Mouse (Mus musculus) bone marrow, adult 2 months (tissue): Measurements from ENCODE around the gene Cpvl. TPM values are rescaled to one million over a fixed set of nuclear protein-coding genes. Genes with fewer than 3 reads are reported as not detected.

Experiments
- H3K27ac ChIP-seq: fragments of 200-500 bp; 2 replicates; pipeline ENCODE4 v1.5.1; 2012; ENCODE audit warnings: low read depth, mild to moderate bottlenecking, control low read depth, inconsistent platforms, low read length; ENCODE audit not compliant: control insufficient read depth, poor library complexity, insufficient read depth
- H3K4me1 ChIP-seq: fragments of 200-500 bp; 2 replicates; pipeline ENCODE4 v1.6.1; 2011; ENCODE audit warnings: low read length; ENCODE audit not compliant: control insufficient read depth, insufficient read depth
- H3K4me3 ChIP-seq: fragments of 200-500 bp; replicated peaks from 2 replicates; pipeline ENCODE3; 2011; ENCODE audit warnings: mild to moderate bottlenecking, low read depth, low read length, control low read depth; ENCODE audit not compliant: control insufficient read depth
- CTCF ChIP-seq: fragments of 200-500 bp; IDR thresholded peaks from 2 replicates; pipeline ENCODE4 v1.5.1; 2011; ENCODE audit warnings: low read length, control low read depth; ENCODE audit not compliant: control insufficient read depth, insufficient read depth
- POLR2A ChIP-seq: fragments of 200-500 bp; IDR thresholded peaks from 2 replicates; pipeline ENCODE4 v1.6.1; 2011; ENCODE audit warnings: low read depth, mild to moderate bottlenecking, control low read depth, low read length, borderline replicate concordance; ENCODE audit not compliant: control insufficient read depth
- WGBS: fragments of 180-500 bp; shearing (Covaris S2); methylation state at CpG from one replicate; pipeline ENCODE4 v1.1.7; 2018; 5-methylcytosine and 5-hydroxymethylcytosine counted together
- polyA plus RNA-seq: library from polyadenylated mRNA; stranded (reverse); fragments of >200 nt; gene quantifications from 2 replicates; pipeline ENCODE4 v1.2.4, GENCODE M21; 2011; ENCODE audit warnings: low replicate concordance; ENCODE audit not compliant: missing spikeins, insufficient read depth, insufficient read length

Cpvl gene
- polyA plus RNA-seq, 1 experiment, result not detected

GRCm38 (mm10) chr6:53955271-53955670, 23.2 kb downstream of the Cpvl start:
- TF ChIP-seq POLR2A, result no peak
- no peak for TF ChIP-seq CTCF
- Histone ChIP-seq H3K27ac (no peak overlapping the region), H3K4me1 (no peaks in the 10 kb centered on the region), H3K4me3 (no peak overlapping the region)
- 73% methylated on average over 6 of the region's 6 CpGs for WGBS

DNA sequence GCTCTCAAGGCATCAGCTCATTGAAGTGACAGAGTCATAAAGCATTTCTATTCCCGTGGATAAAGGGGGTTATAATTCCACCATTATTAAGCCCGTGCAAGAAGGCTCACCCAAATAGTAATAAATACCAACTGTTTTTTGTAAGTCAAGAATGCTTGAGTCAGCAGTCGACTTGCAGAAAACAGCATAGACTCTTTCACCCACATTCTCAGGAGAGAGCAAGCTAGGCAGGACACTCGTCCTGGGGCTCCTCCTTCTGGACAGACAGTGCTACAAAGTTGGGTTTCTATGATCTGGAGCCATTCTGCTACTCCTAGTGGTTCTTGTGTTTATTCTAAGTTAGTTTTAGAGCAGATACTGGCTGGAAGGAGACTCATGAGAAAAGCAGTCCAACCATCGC, 24.4 kb downstream of the Cpvl start:
- Histone ChIP-seq H3K4me3 (no peak overlapping the region), H3K4me1 (no peaks in the 10 kb centered on the region), H3K27ac (no peak overlapping the region)
- WGBS, result 24% methylated on average over 5 of the region's 5 CpGs
- TF ChIP-seq CTCF (peak; percentile 26; the same call in 1 of the 2 replicates), POLR2A (no peak)

GRCm38 (mm10) chr6:53953348-53953747, 25.1 kb downstream of the Cpvl start:
- WGBS, result 86% methylated on average over 6 of the region's 6 CpGs
- Histone ChIP-seq H3K4me1 (no peaks in the 10 kb centered on the region), H3K27ac (no peak overlapping the region), H3K4me3 (no peak overlapping the region)
- TF ChIP-seq CTCF (no peak), POLR2A (no peak)

- TF ChIP-seq CTCF (no peak), POLR2A (no peak)
- Histone ChIP-seq H3K27ac (no peak overlapping the region), H3K4me1 (no peaks in the 10 kb centered on the region), H3K4me3 (no peak overlapping the region)
- WGBS, result 86% methylated on average over 4 of the region's 4 CpGs
Measured at GRCm38 (mm10) chr6:53951421-53951820, 27.1 kb downstream of the Cpvl start.

DNA sequence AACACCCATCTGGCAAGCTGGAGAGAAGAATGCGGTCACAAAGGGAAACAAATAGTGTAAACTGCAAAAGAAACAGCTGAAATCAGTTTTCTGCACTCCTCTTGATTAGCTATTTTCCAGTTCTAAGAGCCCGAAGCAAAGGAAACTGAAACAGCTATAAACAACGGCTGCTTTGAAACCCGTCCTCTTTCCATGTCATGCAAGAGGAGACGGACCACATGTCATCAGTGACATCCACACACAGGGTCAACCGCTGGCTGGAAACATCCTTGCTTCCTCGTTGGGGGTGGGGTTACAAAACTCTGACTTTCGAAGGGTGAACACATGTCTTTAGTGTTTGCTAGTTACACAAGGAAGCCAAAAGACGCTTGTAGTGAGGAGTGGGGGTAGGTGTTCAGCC, 27.6 kb downstream of the Cpvl start:
- Histone ChIP-seq H3K4me3 (no peak overlapping the region), H3K27ac (no peak overlapping the region), H3K4me1 (no peaks in the 10 kb centered on the region)
- WGBS, result 58% methylated on average over 9 of the region's 9 CpGs
- TF ChIP-seq POLR2A (no peak), CTCF (no peak)

DNA sequence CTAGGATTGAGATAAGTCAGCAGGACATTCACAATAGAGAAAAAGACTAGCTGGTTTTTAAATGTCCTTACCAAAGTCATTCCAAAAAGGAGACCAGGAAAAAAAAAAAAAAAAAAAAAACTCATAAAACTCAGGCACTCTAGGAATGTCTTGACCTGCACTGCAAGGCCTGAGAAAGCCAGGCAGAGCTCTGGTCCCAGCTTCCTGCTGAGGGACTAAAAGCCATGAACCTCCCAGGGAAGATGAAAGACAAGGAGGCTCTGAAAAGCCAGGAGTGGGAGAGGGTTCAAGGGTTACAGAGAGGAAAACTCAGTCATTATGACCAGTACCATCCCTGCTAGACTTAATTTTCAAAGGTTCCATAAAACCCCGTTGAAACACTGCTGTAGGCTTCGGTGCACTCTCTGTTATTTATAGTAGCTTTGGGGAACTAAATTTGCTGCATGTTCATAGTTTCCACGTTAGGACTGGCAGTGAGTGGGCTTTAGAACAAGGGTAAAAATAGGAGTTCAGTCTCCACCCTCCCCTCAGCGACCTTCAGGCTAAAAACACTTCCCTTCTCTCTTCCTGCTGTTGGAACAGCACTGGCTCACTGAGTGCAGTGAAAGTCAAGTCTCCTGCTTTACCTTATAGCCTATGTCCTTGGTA, 30.0 kb downstream of the Cpvl start:
- TF ChIP-seq POLR2A (no peak), CTCF (no peak)
- 2% methylated on average over 4 of the region's 4 CpGs for WGBS
- H3K27ac ChIP-seq, result no peak overlapping the region
- no peaks in the 10 kb centered on the region for H3K4me1 ChIP-seq
- H3K4me3 ChIP-seq, result no peak overlapping the region

- 49% methylated on average over 5 of the region's 5 CpGs for WGBS
- H3K4me1 ChIP-seq, result no peaks in the 10 kb centered on the region
- no peak overlapping the region for H3K27ac ChIP-seq
- H3K4me3 ChIP-seq, result no peak overlapping the region
- TF ChIP-seq POLR2A (no peak), CTCF (no peak)
Measured at GRCm38 (mm10) chr6:53944887-53945286, 33.6 kb downstream of the Cpvl start.

GRCm38 (mm10) chr6:53944417-53944816, 34.1 kb downstream of the Cpvl start:
- H3K4me3 ChIP-seq, result no peak overlapping the region
- no peak overlapping the region for H3K27ac ChIP-seq
- WGBS, result 77% methylated on average over 3 of the region's 3 CpGs
- H3K4me1 ChIP-seq, result no peaks in the 10 kb centered on the region
- TF ChIP-seq CTCF, result no peak
- TF ChIP-seq POLR2A, result no peak
